Mouse (Mus musculus): ENCODE data around the gene Olfr30. TPM values are rescaled to one million over a fixed set of nuclear protein-coding genes. Genes with fewer than 3 reads are reported as not detected.

The Olfr30 gene
- total RNA-seq (2023), result not detected

GRCm38 (mm10) chr11:58462170-58462569, at the start of gene Olfr30:
Olfr30 (minus strand) TSS chr11:58462270.

GRCm38 (mm10) chr11:58502472-58502871, 40.4 kb upstream of the Olfr30 start, which contains the start of gene Olfr331:
Olfr331 (minus strand) TSS chr11:58502572.

GRCm38 (mm10) chr11:58492455-58492854, 30.4 kb upstream of the Olfr30 start, which contains the start of gene Olfr332:
Olfr332 (minus strand) TSS chr11:58492555.

GRCm38 (mm10) chr11:58452759-58453158, 9.3 kb downstream of the Olfr30 start, which contains the start of gene Lypd9:
Lypd9 (minus strand) TSS chr11:58452923.

GRCm38 (mm10) chr11:58432259-58432658, 29.8 kb downstream of the Olfr30 start, which contains the start of gene Gm12253:
Gm12253 (plus strand) TSS chr11:58432559.

GRCm38 (mm10) chr11:58420815-58421214, 41.3 kb downstream of the Olfr30 start, which contains the start of gene 1810065E05Rik:
1810065E05Rik (plus strand) TSS chr11:58421111.

Other genes with a start within 250 kb of the Olfr30 start
- gene 4930438A08Rik, start 187.5 kb downstream of the Olfr30 start, total RNA-seq (2023), result not detected
- 10 to 100 TPM; 30.7 to 32.7 TPM for gene Zfp692, start 155.2 kb downstream of the Olfr30 start, total RNA-seq (2023)
- gene Zfp672, start 131.9 kb downstream of the Olfr30 start, total RNA-seq (2023), result 10 to 100 TPM; 34.3 to 42.3 TPM
- gene Sh3bp5l, start 131.5 kb downstream of the Olfr30 start, total RNA-seq (2023), result 10 to 100 TPM; 18.6 to 28.6 TPM
- gene Lypd8, start 83.2 kb downstream of the Olfr30 start, total RNA-seq (2023), result not detected
- not detected for gene 1810065E05Rik, start 41.2 kb downstream of the Olfr30 start, total RNA-seq (2023)
- gene Gm12253, start 29.7 kb downstream of the Olfr30 start, total RNA-seq (2023), result not detected
- gene Lypd9, start 9.3 kb downstream of the Olfr30 start, total RNA-seq (2023), result not detected
- not detected for gene Olfr332, start 30.3 kb upstream of the Olfr30 start, total RNA-seq (2023)
- not detected for gene Olfr331, start 40.3 kb upstream of the Olfr30 start, total RNA-seq (2023)
- not detected for gene Olfr330, start 72.6 kb upstream of the Olfr30 start, total RNA-seq (2023)
- gene Olfr329-ps, start 84.2 kb upstream of the Olfr30 start, total RNA-seq (2023), result not detected
- not detected for gene Olfr328, start 93.4 kb upstream of the Olfr30 start, total RNA-seq (2023)
- gene Olfr224, start 108.3 kb upstream of the Olfr30 start, total RNA-seq (2023), result not detected
- gene Olfr325, start 115.5 kb upstream of the Olfr30 start, total RNA-seq (2023), result not detected
- gene Olfr324, start 132.8 kb upstream of the Olfr30 start, total RNA-seq (2023), result not detected
- not detected for gene 2210407C18Rik, start 153.8 kb upstream of the Olfr30 start, total RNA-seq (2023)
- not detected for gene Olfr323, start 168.2 kb upstream of the Olfr30 start, total RNA-seq (2023)
- not detected for gene Trim58, start 178.2 kb upstream of the Olfr30 start, total RNA-seq (2023)
- not detected for gene Olfr322, start 196.5 kb upstream of the Olfr30 start, total RNA-seq (2023)
- not detected for gene Olfr320, start 218.8 kb upstream of the Olfr30 start, total RNA-seq (2023)
- gene Olfr319, start 236.9 kb upstream of the Olfr30 start, total RNA-seq (2023), result not detected

All from B cell, adult 67 days (primary cell).